Mouse (Mus musculus): ENCODE data around the gene Gm44790. TPM values are rescaled to one million over a fixed set of nuclear protein-coding genes. Genes with fewer than 3 reads are reported as not detected.
"Not testable (repeated sequence)": the region's sequence is repeated elsewhere in the genome, so short reads cannot be mapped to it uniquely, and the experiment has no call there.

Gm44790 gene
- polyA plus RNA-seq (2015; fragmentation: Nextera tagmentation; extraction: Ambion mirVana), result 0.43 and 0.51 TPM in 2 replicates

DNA sequence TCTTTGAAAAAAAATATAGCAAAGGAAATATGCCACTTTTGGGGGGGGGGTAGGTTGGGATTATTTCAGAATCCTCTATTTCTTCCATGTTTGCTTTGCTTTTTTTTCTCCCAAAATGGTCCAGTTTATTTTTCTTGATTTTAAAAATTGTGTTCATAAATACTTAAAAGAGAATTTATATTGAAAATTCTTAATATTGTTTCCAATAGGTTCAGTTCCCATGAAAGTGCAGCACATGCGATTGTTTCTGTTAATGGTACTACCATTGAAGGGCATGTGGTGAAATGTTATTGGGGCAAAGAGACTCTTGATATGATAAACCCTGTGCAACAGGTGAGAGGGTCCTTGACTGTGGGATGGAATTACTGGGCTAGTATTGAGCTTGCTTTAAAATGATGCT lies at the start of gene Gm44790:
TSS of gene Gm44790 (plus strand) at position 301 of the 400 bp plus-strand sequence.
- H3K36me3 ChIP-seq, result peaks cover 86% of the 10 kb centered on the region
- 89% methylated on average over 1 of the region's 1 CpGs for WGBS

DNA sequence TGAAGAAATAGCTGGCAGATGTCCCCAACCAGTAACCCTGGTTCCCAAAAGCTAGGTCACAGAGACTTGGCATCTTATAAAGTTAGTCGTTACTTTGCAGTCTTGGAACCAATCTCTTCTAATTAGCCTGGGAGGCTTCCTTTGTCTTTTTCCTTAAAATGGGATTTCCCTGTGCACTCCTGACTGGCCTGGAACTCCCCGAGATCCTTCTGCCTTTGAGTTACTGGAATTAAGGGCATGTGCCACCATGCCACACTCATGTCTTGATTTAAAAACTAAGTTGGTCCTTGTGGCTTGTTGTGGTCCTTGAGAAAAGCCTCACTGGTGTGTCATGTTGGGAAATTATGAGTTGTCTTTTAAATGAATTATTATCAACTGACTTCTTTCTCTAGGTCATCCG lies 48.1 kb upstream of the Gm44790 start:
- 86% methylated on average over 3 of the region's 3 CpGs for WGBS
- Histone ChIP-seq H3K4me1 (peaks cover 4% of the 10 kb centered on the region; the same call in 1 of the 2 replicates), H3K4me2 (no peak overlapping the region), H3K27me3 (no peaks in the 10 kb centered on the region), H3K9me3 (replicated peaks) (no peaks in the 10 kb centered on the region), H3K27ac (no peak overlapping the region), H3K9ac (no peak overlapping the region), H3K36me3 (peaks cover 58% of the 10 kb centered on the region), H3K4me3 (replicated peaks) (no peak overlapping the region)
- no peak for ATAC-seq (replicated peaks; ENCODE audit: low FRiP score)

More for the DNA sequence above, at the start of gene Gm44790:
- no peaks in the 10 kb centered on the region for H3K27me3 ChIP-seq
- no peak for ATAC-seq (replicated peaks; ENCODE audit: low FRiP score)
- H3K4me1 ChIP-seq, result no peaks in the 10 kb centered on the region
- H3K9ac ChIP-seq, result no peak within 1 kb of the TSS
- no peaks in the 10 kb centered on the region for H3K9me3 ChIP-seq (replicated peaks)
- no peak within 1 kb of the TSS for H3K4me2 ChIP-seq
- H3K4me3 ChIP-seq (replicated peaks), result no peak within 1 kb of the TSS
- H3K27ac ChIP-seq, result no peak within 1 kb of the TSS

DNA sequence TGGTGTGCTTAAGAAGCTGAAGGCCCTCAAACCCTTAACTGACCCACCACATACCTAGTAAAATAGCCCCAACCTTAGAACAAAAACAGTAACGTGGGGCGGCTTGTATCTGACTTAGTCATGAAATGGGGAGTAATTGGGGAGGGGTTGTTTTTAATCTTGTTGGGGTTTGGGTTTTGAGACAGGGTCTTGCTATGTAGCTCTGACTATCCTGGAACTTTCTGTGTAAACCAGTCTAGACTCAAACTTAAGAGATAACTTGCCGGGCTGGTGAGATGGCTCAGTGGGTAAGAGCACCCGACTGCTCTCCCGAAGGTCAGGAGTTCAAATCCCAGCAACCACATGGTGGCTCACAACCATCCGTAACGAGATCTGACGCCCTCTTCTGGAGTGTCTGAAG lies 46.3 kb upstream of the Gm44790 start:
- peaks cover 48% of the 10 kb centered on the region for H3K36me3 ChIP-seq
- not testable (repeated sequence) for ATAC-seq (replicated peaks; ENCODE audit: low FRiP score); H3K9ac ChIP-seq; H3K4me3 ChIP-seq (replicated peaks); H3K27me3 ChIP-seq; H3K9me3 ChIP-seq (replicated peaks); H3K4me1 ChIP-seq; H3K27ac ChIP-seq; H3K4me2 ChIP-seq
- WGBS, result 79% methylated on average over 8 of the region's 8 CpGs

GRCm38 (mm10) chr6:86382551-86382950 lies 43.9 kb upstream of the Gm44790 start:
- Histone ChIP-seq H3K36me3 (peaks cover 43% of the 10 kb centered on the region), H3K4me1 (peaks cover 10% of the 10 kb centered on the region; the same call in 1 of the 2 replicates), H3K4me3 (replicated peaks) (no peak overlapping the region), H3K27me3 (no peaks in the 10 kb centered on the region), H3K9me3 (replicated peaks) (no peaks in the 10 kb centered on the region), H3K4me2 (no peak overlapping the region), H3K9ac (no peak overlapping the region), H3K27ac (no peak overlapping the region)
- ATAC-seq (replicated peaks; ENCODE audit: low FRiP score), result no peak

DNA sequence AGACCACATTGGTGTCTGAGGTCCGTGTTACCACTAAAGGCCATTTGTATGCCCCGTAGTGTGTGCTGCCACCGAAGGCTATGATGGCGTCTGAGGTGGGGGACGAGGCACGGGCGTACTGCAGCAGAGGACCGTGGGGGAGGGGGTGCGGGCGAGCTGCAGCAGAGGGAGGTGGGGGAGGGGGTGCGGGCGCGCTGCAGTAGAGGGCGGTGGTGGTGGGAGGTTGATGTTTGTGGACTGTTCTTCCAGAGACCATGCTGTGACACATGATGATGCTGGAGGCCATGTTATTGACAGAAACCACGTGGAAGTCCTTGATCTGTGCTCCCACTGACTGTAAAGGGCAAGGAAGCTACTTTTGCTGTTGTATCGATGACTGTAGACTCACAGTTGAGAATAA lies 43.1 kb upstream of the Gm44790 start:
- Histone ChIP-seq H3K9ac (no peak overlapping the region), H3K4me1 (peaks cover 17% of the 10 kb centered on the region; the same call in 1 of the 2 replicates), H3K4me3 (replicated peaks) (no peak overlapping the region), H3K4me2 (no peak overlapping the region), H3K27me3 (no peaks in the 10 kb centered on the region), H3K36me3 (peaks cover 43% of the 10 kb centered on the region), H3K9me3 (replicated peaks) (no peaks in the 10 kb centered on the region), H3K27ac (no peak overlapping the region)
- no peak for ATAC-seq (replicated peaks; ENCODE audit: low FRiP score)
- WGBS, result 45% methylated on average over 16 of the region's 16 CpGs

DNA sequence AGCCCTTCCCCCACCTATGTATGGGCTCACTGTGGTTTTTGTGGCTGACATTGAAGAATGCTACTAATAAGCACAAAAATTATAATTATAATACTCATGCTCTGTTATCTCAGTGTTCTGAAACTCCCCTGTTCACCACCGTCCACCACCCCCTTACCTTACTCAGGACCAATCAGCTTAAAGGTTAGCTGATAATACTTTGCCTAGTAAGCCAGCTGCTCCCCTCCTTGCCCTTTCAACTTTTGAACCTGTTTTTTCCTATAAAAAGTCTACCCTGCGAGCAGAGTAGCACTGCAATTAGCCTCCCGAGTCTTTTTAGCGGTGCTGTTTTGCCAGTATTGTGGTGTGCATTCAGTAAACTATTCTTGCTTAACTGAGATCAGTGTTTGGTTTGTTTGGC lies 41.8 kb upstream of the Gm44790 start:
- 67% methylated on average over 4 of the region's 4 CpGs for WGBS
- Histone ChIP-seq H3K4me1 (peaks cover 20% of the 10 kb centered on the region; the same call in 1 of the 2 replicates), H3K9me3 (replicated peaks) (no peaks in the 10 kb centered on the region), H3K9ac (no peak overlapping the region), H3K4me3 (replicated peaks) (no peak overlapping the region), H3K4me2 (no peak overlapping the region), H3K36me3 (peaks cover 44% of the 10 kb centered on the region), H3K27ac (no peak overlapping the region), H3K27me3 (no peaks in the 10 kb centered on the region)
- no peak for ATAC-seq (replicated peaks; ENCODE audit: low FRiP score)

GRCm38 (mm10) chr6:86385362-86386104 lies 40.9 kb upstream of the Gm44790 start:
- Histone ChIP-seq H3K27ac (no peak overlapping the region), H3K9ac (no peak overlapping the region), H3K4me2 (no peak overlapping the region), H3K9me3 (replicated peaks) (no peaks in the 10 kb centered on the region), H3K4me1 (peaks cover 20% of the 10 kb centered on the region; the same call in 1 of the 2 replicates), H3K27me3 (no peaks in the 10 kb centered on the region), H3K4me3 (replicated peaks) (no peak overlapping the region), H3K36me3 (peaks cover 48% of the 10 kb centered on the region)
- WGBS, result 80% methylated on average over 5 of the region's 5 CpGs
- ATAC-seq (replicated peaks; ENCODE audit: low FRiP score), result no peak

DNA sequence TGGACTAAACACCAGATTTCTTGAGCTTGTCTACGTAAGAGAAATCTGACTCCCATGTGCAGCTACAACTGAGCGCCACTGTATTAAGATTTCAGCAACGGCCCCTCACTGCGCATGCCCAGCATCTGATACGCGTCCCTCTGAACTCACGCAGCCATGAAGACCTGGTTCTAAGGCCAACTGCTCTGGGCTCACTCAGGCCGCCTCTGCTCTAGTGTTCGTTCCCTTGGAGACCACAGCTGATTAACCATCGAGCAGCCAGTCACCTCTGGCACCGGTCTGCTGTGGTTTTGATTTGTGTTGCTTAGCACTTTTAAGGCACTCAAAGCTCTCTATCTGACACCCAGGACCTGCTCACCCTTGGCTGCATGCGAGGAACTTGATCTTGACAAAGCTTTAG lies 39.1 kb upstream of the Gm44790 start:
- Histone ChIP-seq H3K36me3 (peaks cover 66% of the 10 kb centered on the region), H3K27ac (peak overlapping the region; percentile 79), H3K9ac (no peak overlapping the region), H3K4me1 (peaks cover 20% of the 10 kb centered on the region; the same call in 1 of the 2 replicates), H3K27me3 (no peaks in the 10 kb centered on the region), H3K4me2 (0 out of 2 replicates have a peak overlapping the region, but pooled peaks have one; percentile 32), H3K4me3 (replicated peaks) (no peak overlapping the region), H3K9me3 (replicated peaks) (no peaks in the 10 kb centered on the region)
- peak; percentile 71 for ATAC-seq (replicated peaks; ENCODE audit: low FRiP score)
- WGBS, result 42% methylated on average over 12 of the region's 12 CpGs

GRCm38 (mm10) chr6:86388461-86388860 lies 38.0 kb upstream of the Gm44790 start:
- Histone ChIP-seq H3K4me1 (peaks cover 18% of the 10 kb centered on the region; the same call in 1 of the 2 replicates), H3K27ac (peak overlapping the region; percentile 79), H3K27me3 (no peaks in the 10 kb centered on the region), H3K9me3 (replicated peaks) (no peaks in the 10 kb centered on the region), H3K36me3 (peaks cover 74% of the 10 kb centered on the region), H3K9ac (no peak overlapping the region), H3K4me3 (replicated peaks) (no peak overlapping the region), H3K4me2 (no peak overlapping the region)
- 76% methylated on average over 18 of the region's 18 CpGs for WGBS
- ATAC-seq (replicated peaks; ENCODE audit: low FRiP score), result no peak

GRCm38 (mm10) chr6:86391326-86391725 lies 35.1 kb upstream of the Gm44790 start:
- no peak for ATAC-seq (replicated peaks; ENCODE audit: low FRiP score)
- Histone ChIP-seq H3K9me3 (replicated peaks) (no peaks in the 10 kb centered on the region), H3K4me2 (no peak overlapping the region), H3K27ac (no peak overlapping the region), H3K27me3 (no peaks in the 10 kb centered on the region), H3K4me3 (replicated peaks) (no peak overlapping the region), H3K4me1 (peaks cover 34% of the 10 kb centered on the region), H3K36me3 (peaks cover 71% of the 10 kb centered on the region), H3K9ac (no peak overlapping the region)
- 95% methylated on average over 5 of the region's 5 CpGs for WGBS

GRCm38 (mm10) chr6:86393187-86393586 lies 33.3 kb upstream of the Gm44790 start:
- no peak overlapping the region for H3K4me2 ChIP-seq
- H3K4me1 ChIP-seq, result peaks cover 28% of the 10 kb centered on the region
- no peak overlapping the region for H3K27ac ChIP-seq
- ATAC-seq (replicated peaks; ENCODE audit: low FRiP score), result no peak
- WGBS, result 100% methylated on average over 1 of the region's 1 CpGs
- H3K9me3 ChIP-seq (replicated peaks), result no peaks in the 10 kb centered on the region
- H3K9ac ChIP-seq, result no peak overlapping the region
- no peaks in the 10 kb centered on the region for H3K27me3 ChIP-seq
- no peak overlapping the region for H3K4me3 ChIP-seq (replicated peaks)
- H3K36me3 ChIP-seq, result peaks cover 57% of the 10 kb centered on the region

DNA sequence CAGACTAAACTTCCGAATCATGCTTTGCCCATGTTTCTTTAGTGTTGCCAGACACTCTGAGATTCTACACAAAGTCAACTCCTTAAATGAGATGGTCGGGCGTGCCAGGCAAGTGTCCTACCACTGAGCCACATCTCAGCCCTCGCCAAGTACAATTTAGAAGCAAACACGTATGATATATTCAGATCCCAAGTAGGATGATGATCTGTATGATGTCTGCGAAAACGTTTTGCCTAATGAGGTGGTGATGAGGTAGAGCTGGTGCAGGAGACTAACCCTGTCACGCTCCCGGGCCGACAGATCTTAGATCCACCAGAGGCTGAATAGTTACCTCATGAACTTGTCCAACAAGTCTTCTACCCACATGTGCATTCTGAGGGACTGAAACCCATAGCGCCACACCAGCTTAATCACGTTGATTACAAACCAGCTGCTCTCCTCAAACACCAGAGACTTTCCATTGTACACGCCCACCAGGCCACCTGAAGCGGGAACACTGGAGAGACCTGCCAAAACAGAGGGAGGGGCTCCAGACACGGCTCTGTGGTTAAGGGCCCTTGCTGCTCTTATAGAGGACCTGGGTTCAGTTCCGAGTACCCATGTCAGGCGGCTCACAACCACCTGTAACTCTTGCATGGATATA lies 32.3 kb upstream of the Gm44790 start:
- H3K9me3 ChIP-seq (replicated peaks), result no peaks in the 10 kb centered on the region
- H3K4me3 ChIP-seq (replicated peaks), result no peak overlapping the region
- H3K4me1 ChIP-seq, result peaks cover 23% of the 10 kb centered on the region
- no peak overlapping the region for H3K9ac ChIP-seq
- H3K27ac ChIP-seq, result no peak overlapping the region
- H3K36me3 ChIP-seq, result peaks cover 47% of the 10 kb centered on the region
- 88% methylated on average over 17 of the region's 17 CpGs for WGBS
- no peak for ATAC-seq (replicated peaks; ENCODE audit: low FRiP score)
- no peaks in the 10 kb centered on the region for H3K27me3 ChIP-seq
- H3K4me2 ChIP-seq, result no peak overlapping the region
